Mouse (Mus musculus): ENCODE results near the gene Fbrsl1. TPM values are rescaled to one million over a fixed set of nuclear protein-coding genes. Genes with fewer than 3 reads are reported as not detected.

Fbrsl1 gene
- total RNA-seq, 4 experiments from 2014 or later: 44.1 to 53.9 (median 46.1) TPM

DNA sequence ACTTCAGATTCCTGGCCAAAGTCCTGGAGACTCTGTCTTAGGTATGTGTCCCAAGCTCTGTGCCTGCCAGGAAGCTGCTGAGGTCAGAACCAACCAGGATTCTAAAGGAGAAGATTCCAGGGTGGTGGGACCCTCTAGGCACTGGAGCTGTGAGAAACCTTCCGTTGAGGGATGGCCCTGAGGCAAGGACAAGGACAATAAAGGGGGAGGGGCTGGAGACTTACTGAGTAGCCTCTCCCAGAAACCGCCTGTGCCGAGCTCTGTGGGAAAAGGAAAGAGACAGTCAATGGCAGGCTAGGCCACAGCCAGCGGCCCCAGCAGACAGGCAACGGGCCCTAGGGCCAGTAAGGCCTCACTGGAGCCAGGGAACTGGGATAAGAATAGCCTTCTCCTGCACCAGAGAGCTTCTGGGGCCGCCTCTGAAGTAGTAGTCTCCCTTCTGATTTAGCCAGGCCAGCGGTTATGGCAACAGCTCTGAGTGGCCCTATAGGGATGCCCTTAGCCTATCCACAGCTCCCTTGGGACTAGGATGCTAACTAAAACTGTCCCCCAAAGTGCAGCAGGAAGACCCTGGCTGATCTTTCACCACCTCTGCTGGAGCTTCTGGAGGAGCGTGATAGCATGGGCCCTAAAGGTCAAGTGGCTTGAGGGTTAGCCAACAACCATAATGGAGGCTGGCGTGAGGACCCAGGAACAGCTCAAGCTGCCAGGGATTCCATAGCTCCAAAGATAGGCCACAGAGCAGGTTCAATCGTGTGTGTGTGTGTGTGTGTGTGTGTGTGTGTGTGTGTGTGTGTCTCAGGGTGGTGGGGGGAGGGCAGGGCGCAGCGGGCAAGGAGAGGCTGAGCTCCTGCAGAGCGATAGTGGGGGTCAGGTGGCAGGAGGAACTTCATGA is 32.2 kb downstream of the Fbrsl1 start:
- peak; percentile 22 for DNase-seq (ENCODE audit: low spot score)

GRCm38 (mm10) chr5:110415022-110415421 is 33.3 kb downstream of the Fbrsl1 start:
- no peak for DNase-seq (ENCODE audit: low spot score)

GRCm38 (mm10) chr5:110413018-110413417 is 35.3 kb downstream of the Fbrsl1 start:
- DNase-seq (ENCODE audit: low spot score): no peak

DNA sequence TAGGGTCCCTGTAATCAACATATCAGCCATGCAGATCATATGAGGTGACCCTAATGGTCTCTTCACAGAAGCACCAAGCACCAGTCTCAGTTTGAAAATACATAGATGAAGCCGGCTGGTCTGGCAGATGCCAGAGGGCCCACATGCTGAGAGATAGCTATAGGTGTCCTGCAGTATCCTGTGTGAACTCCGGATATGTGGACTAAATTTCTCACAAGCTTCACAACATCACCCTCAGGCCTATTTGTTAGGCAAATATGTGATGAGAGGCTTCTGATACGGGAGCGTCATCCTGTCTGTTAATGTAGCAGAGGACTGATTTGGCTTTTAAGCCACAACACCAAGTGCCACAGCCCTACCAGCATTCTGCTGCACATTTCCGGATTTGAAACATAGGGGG is 37.9 kb downstream of the Fbrsl1 start:
- DNase-seq (ENCODE audit: low spot score): no peak

DNA sequence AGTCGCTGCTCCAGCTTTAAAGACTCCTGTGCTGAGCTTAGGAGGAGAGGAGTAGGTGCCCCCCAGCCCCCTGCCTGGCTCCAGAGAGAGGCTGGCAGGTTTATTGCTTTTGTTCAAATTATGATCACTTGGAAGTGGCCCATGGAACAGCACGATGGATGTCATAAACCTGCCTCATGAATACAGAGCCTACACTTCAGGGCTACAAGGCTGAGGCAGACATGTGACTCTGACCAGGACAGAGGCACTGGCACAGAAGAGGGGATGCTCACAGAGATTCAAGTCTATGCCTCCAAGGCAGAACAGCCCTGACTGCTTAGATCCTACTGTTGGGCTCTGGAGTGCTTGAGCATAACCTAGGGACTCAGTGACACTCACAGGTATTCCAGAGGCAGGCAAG is 39.3 kb downstream of the Fbrsl1 start:
- no peak for DNase-seq (ENCODE audit: low spot score)

DNA sequence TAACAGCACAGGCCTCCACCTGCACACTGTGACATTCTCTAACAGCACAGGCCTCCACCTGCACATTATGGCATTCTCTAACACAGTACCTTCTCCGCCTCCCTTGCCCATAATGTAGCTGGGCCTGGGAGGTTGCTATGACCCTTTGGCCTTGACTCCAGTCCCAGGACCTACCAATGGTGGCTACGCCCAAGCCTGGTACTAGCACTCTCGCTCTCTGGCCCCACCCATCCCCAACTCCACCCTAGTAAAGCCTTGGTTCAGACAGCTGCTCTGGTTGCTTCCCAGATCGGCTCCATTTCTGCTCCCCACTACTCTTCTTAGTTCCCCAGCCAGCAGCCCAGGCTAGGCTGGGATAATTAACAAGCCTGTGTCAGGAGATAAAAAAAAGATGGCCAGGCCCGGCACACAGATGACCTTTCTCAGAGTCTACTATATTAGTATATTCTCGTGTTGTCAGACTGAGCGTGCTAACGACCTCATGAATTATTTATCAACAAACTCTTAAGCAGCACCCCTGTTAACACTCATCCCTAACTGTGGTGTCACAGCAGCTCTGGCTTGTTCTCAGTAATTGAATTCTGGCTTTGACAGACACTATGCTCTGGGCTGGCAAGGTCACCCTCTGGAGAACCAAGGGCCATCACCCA is 42.1 kb downstream of the Fbrsl1 start:
- DNase-seq (ENCODE audit: low spot score): no peak

GRCm38 (mm10) chr5:110403931-110404330 is 44.4 kb downstream of the Fbrsl1 start:
- no peak for DNase-seq (ENCODE audit: low spot score)

- DNase-seq (ENCODE audit: low spot score): no peak
These were observed 45.7 kb downstream of the Fbrsl1 start for GRCm38 (mm10) chr5:110402557-110402956.

- DNase-seq (ENCODE audit: low spot score): no peak
These were observed 47.2 kb downstream of the Fbrsl1 start for GRCm38 (mm10) chr5:110401101-110401500.

DNA sequence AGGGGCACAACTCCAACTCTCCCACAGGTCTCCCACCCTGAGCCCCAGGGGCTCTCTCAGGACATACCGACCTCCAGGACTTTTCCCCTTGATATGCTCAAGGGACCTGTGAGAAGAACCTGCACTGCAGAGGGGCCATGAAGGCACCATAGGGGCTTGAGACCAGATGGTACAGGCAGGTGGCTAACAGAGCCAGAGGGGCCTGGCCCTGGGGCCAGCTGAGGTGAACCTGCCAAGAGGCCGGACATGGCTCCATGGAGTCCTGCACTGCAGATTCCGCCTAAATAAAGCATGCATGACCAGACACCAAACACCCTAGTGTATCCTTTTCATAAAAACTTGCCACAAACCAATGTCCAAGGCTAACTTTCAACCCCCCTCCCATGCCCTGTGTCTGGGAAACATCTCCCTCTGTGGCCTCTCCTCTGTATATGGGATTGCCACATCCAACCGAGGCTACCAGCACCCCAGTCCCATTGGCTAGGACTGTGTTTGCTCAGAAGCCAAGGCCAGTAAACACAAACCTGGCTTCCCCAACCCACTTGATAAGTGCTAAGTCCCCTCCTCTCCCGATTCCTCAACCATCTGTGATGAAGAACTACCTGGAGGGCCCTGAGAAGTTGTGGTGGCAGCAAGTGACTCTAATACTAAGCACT is 53.2 kb downstream of the Fbrsl1 start:
- DNase-seq (ENCODE audit: low spot score): no peak

- DNase-seq (ENCODE audit: low spot score): no peak
These were observed 55.6 kb downstream of the Fbrsl1 start for GRCm38 (mm10) chr5:110392727-110393126.

DNA sequence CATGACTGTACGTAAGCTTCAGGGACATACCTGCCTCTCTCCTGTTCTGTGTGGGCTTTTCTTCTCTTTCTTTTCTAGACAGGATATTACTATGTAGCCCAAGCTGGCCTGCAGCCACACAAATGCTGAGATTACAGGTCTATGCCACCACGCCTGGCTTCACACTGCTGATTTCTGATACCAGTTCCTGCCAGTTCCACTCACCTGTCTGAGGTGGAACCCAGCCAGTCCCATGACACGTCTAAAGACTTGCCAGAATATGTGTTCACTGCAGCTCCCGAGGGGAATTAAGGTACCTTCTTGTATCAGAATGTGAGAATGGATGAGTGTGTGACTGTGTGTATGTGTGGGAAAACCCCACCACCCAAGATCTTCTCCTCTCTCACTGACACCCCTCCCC is 57.7 kb downstream of the Fbrsl1 start:
- no peak for DNase-seq (ENCODE audit: low spot score)

GRCm38 (mm10) chr5:110387332-110387731 is 61.0 kb downstream of the Fbrsl1 start:
- DNase-seq (ENCODE audit: low spot score): no peak

- DNase-seq (ENCODE audit: low spot score): no peak
These were observed 61.7 kb downstream of the Fbrsl1 start for GRCm38 (mm10) chr5:110386371-110387330.

GRCm38 (mm10) chr5:110385263-110385662 is 63.0 kb downstream of the Fbrsl1 start:
- no peak for DNase-seq (ENCODE audit: low spot score)

DNA sequence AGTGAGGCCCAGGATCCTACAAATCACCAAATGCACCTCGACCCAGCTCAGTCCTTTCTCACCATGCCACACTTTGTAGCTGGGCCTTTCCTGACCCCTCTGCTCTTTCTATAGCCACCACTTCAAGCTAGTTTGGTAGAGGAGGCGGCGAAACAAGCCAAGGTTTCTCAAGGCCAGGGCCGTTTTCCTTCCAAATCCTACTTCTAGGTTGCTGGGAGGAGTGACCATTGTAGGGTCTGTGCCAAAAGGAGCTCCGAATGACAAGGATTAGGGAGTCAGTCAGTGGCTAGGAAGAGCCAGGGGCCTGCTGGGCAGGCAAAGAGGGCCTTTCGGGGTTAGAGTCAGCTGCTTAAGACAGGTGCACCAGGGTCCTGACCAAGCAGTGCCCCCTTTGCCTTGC is 63.8 kb downstream of the Fbrsl1 start:
- no peak for DNase-seq (ENCODE audit: low spot score)

- DNase-seq (ENCODE audit: low spot score): no peak
These were observed 68.5 kb downstream of the Fbrsl1 start for GRCm38 (mm10) chr5:110379823-110380222.

DNA sequence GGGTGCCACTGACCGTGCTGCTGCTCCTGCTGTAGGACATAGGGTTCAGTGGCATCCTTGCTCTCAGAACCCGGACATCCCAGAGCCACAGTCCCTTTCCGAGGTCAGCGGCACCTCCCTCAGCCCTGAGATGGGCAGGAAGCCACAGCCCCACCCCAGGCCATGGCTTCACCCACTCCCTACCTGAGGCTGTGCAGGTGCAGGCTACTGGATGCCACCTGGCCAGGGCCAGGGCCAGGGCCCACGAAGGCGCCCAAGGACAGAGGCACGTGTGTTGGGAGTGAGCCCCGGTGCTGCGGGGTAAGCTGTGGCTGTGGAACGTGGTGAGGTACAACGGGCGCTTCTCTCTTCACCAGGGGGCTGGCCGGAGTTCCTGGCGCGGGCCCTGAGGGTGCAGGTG is 69.2 kb downstream of the Fbrsl1 start:
- no peak for DNase-seq (ENCODE audit: low spot score)

GRCm38 (mm10) chr5:110378181-110378583 is 70.1 kb downstream of the Fbrsl1 start:
- no peak for DNase-seq (ENCODE audit: low spot score)

- DNase-seq (ENCODE audit: low spot score): peak; percentile 72
These were observed 71.4 kb downstream of the Fbrsl1 start for GRCm38 (mm10) chr5:110376802-110377433.
